Mouse (Mus musculus) CD4-positive, CD25-positive, alpha-beta regulatory T cell, adult 9 weeks (primary cell): Measurements from ENCODE around the gene Scyl2. TPM values are rescaled to one million over a fixed set of nuclear protein-coding genes. Genes with fewer than 3 reads are reported as not detected.

Experiments used
- polyA plus RNA-seq: library from polyadenylated mRNA; unstranded; fragments of 100-300 nt; shearing (Covaris generic); gene quantifications from one replicate; pipeline ENCODE4 v1.2.1, GENCODE M21; 2017

Scyl2 gene
- 19.4 TPM for polyA plus RNA-seq

GRCm38 (mm10) chr10:89686139-89686808 is at the start of gene Scyl2:
TSS of gene Scyl2 (minus strand) at chr10:89686285.

GRCm38 (mm10) chr10:89732001-89732794 is 46.1 kb upstream of the Scyl2 start, which contains the start of gene Actr6:
TSS of gene Actr6 (minus strand) at chr10:89732295.

GRCm38 (mm10) chr10:89621129-89621528 is 65.0 kb downstream of the Scyl2 start, which contains the start of gene Slc17a8:
TSS of gene Slc17a8 (minus strand) at chr10:89621253.

Other genes starting within 250 kb of the Scyl2 start
- 0.32 TPM for gene Gas2l3, start 242.3 kb downstream of the Scyl2 start, polyA plus RNA-seq
- gene Nr1h4, start 152.7 kb downstream of the Scyl2 start, polyA plus RNA-seq = not detected
- not detected for gene Slc17a8, start 65.0 kb downstream of the Scyl2 start, polyA plus RNA-seq
- gene Actr6, start 46.0 kb upstream of the Scyl2 start, polyA plus RNA-seq = 40.3 TPM
- gene Uhrf1bp1l, start 58.7 kb upstream of the Scyl2 start, polyA plus RNA-seq = 16.6 TPM
- not detected for gene Anks1b, start 187.2 kb upstream of the Scyl2 start, polyA plus RNA-seq